ENCODE assay signal across 9 mouse cellular contexts in the genomic region with DNA sequence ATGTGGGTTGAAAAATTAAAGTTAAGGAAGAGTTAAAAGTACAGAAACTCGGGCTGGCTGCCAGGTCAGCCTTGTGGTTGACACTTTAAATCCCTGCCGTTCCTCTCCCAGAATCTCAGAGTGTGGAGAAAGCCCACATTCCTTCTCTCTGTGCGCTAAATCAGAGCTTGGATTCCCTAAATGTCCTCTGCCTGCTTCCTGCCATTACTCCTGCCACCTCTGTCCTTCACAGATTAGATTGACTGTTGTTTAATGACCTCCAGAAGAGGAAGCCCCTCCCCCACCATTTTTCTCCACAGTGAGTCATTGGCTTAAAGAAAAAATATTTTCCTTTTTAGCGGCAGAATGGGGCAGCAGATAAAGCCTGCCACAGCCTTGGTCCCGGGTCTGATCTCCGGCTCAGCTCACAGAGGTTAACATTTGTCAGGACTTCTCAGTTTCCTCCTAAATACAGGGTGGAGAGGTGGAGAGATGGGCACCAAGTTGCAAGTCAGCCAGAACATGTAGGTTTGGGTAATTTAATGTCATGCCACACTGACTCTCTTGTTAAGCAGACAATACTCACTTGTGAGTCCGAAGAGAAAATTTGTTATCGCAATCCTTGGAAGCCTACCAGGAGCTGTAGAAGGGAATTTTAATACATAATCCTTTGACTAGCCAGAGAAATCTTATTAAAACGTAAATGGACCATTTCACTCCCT.
DNase-seq lines count a peak whose midpoint lies in the region; ATAC-seq and TF ChIP-seq lines count a peak whose summit lies in the region.
"Had no signal": no experiment of that assay in that cellular context is flagged by ENCODE, and none has a peak within 500 bp of the region (broad histone marks: within the 10 kb centered on the region; RNA-seq: fewer than 3 reads in every experiment).

No protein-coding gene starts in this region.

- H3K4me1 ChIP-seq in limb, embryonic 11.5 days (ENCODE audit: control insufficient read depth, insufficient read depth, low read length) = peaks cover 34% of the 10 kb centered on the region
- peaks cover 24% of the 10 kb centered on the region for H3K4me1 ChIP-seq in neural tube, embryonic 11.5 days (ENCODE audit: control insufficient read depth, insufficient read depth, low read length)

- no peaks in the 10 kb centered on the region for H3K27me3 ChIP-seq in limb, embryonic 11.5 days (ENCODE audit: control insufficient read depth, insufficient read depth, low read length)
- no peaks in the 10 kb centered on the region for H3K27me3 ChIP-seq in neural tube, embryonic 11.5 days (ENCODE audit: control insufficient read depth, insufficient read depth, low read length)

- no peaks in the 10 kb centered on the region for H3K9me3 ChIP-seq in limb, embryonic 11.5 days (ENCODE audit: control insufficient read depth, low read length)
- no peaks in the 10 kb centered on the region for H3K9me3 ChIP-seq in neural tube, embryonic 11.5 days (ENCODE audit: control insufficient read depth, low read length)

- H3K4me3 ChIP-seq in limb, embryonic 11.5 days (ENCODE audit: low read depth, low read length) = no peak overlapping the region
- no peak overlapping the region for H3K4me3 ChIP-seq in neural tube, embryonic 11.5 days (ENCODE audit: low read depth, low read length)

- no peak overlapping the region for H3K9ac ChIP-seq in limb, embryonic 11.5 days (ENCODE audit: low read length)
- H3K9ac ChIP-seq in neural tube, embryonic 11.5 days (ENCODE audit: low read length) = no peak overlapping the region

- H3K27ac ChIP-seq in limb, embryonic 11.5 days (replicated peaks; ENCODE audit: low read depth, low read length) = no peak overlapping the region
- no peak overlapping the region; the same call in 1 of the 2 replicates for H3K27ac ChIP-seq in neural tube, embryonic 11.5 days (ENCODE audit: low read depth, low read length)
- H3K27ac ChIP-seq: macrophage had no signal

- no peak for TF ChIP-seq POLR2A in brain, embryonic 14.5 days (IDR thresholded peaks at IDR 0.05; ENCODE audit: borderline replicate concordance, extremely low read depth, insufficient read depth, insufficient read length, poor library complexity, severe bottlenecking)

- H3K4me2 ChIP-seq in limb, embryonic 11.5 days (ENCODE audit: low read depth, severe bottlenecking) = peak overlapping the region; percentile 21; the same call in 1 of the 2 replicates
- H3K4me2 ChIP-seq in neural tube, embryonic 11.5 days (ENCODE audit: low read depth) = peak overlapping the region; percentile 18

- peak; percentile 49 for DNase-seq in 3134 (ENCODE audit: extremely low read depth, insufficient read length, low spot score)
- peak; percentile 48 for DNase-seq in brain, embryonic 14.5 days (ENCODE audit: low read depth)
- DNase-seq in heart, postnatal 4 days = peak; percentile 64
- DNase-seq in limb, embryonic 11.5 days (ENCODE audit: low spot score) = peak; percentile 36
- DNase-seq in neural tube, embryonic 11.5 days (ENCODE audit: low spot score) = peak; percentile 53
- DNase-seq in layer of hippocampus, postnatal 36 days = no peak
- no peak for DNase-seq in urinary bladder, adult 2 months (ENCODE audit: low spot score)
- no peak for DNase-seq in urinary bladder, adult 18-20 months (ENCODE audit: low spot score in 2 of 2)

- 25% methylated on average over 9 of the region's 9 CpGs for WGBS in limb, embryonic 11.5 days
- 26% methylated on average over 9 of the region's 9 CpGs for WGBS in neural tube, embryonic 11.5 days

- H3K36me3 ChIP-seq in limb, embryonic 11.5 days (ENCODE audit: control insufficient read depth, insufficient read depth, low read length) = no peaks in the 10 kb centered on the region
- H3K36me3 ChIP-seq in neural tube, embryonic 11.5 days (ENCODE audit: control insufficient read depth, insufficient read depth, low read length) = no peaks in the 10 kb centered on the region

- ATAC-seq in limb, embryonic 11.5 days (ENCODE audit: insufficient number of reproducible peaks, low FRiP score, low TSS enrichment, low read depth) = no peak
- ATAC-seq in neural tube, embryonic 11.5 days (ENCODE audit: insufficient read depth, low FRiP score, low TSS enrichment) = no peak

- TF ChIP-seq CTCF in brain, embryonic 14.5 days (IDR thresholded peaks at IDR 0.05; ENCODE audit: borderline replicate concordance, extremely low read depth, insufficient read depth, insufficient read length) = no peak

Comparison
In these comparisons a context has a peak if more than half of its experiments do, and no peak if none do; other contexts are left out.
1. DNase-seq: peak in 3134 (single experiment), brain, embryonic 14.5 days (single experiment), heart, postnatal 4 days (single experiment), limb, embryonic 11.5 days (single experiment) and neural tube, embryonic 11.5 days (single experiment); none in layer of hippocampus, postnatal 36 days (0 of 2), urinary bladder, adult 2 months (single experiment) and urinary bladder, adult 18-20 months (0 of 2).